Mouse (Mus musculus): ENCODE measurements around the gene Gpc6. TPM values are rescaled to one million over a fixed set of nuclear protein-coding genes. Genes with fewer than 3 reads are reported as not detected.
A peak's percentile ranks its signal among the peaks of the same experiment; 100 is the strongest.

The Gpc6 gene
- polyA plus RNA-seq, 1 experiment from 2014 or later, result 20.1 TPM

DNA sequence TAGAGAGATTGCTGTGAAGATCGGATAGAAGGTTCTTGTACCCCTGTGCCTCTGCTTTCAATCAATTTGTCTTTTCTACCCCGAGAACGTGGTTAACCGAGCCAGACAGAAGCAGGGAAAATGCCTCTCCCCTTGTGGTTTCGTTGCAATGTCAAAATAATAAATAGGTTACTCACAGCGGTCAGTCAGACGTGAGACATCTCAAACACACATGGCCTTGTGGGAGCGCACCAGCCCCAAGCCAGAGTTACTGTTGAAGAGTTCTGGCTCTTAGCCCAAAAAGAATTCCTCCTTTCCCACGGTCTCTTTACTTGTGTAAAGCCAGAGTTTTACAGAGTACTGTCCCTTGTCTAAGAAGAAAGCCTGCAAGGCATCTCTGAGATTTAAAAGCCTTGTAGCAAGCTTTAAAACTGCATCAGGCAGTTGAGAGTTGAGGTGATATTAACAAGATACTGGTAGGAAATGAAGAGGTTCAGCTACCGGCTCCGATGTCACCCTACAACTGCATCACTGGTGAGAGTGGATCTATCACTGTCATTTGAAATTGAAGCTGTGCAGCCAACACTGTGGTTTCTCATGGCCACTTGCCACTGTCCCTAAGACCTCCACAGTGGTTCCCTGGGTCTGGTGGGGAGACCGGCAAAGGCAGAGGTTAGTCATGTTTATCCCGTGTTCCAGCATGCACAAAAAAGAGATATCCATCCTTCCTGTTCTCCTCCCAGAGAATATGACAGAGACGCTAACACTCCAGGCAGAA is 916.9 kb downstream of the Gpc6 start:
- H3K4me3 ChIP-seq, result no peak overlapping the region
- H3K4me2 ChIP-seq, result no peak overlapping the region
- H3K27me3 ChIP-seq, result no peaks in the 10 kb centered on the region
- no peaks in the 10 kb centered on the region for H3K36me3 ChIP-seq
- no peaks in the 10 kb centered on the region for H3K9me3 ChIP-seq (replicated peaks)
- 58% methylated on average over 14 of the region's 14 CpGs for WGBS
- no peak; the same call in 1 of the 2 replicates for ATAC-seq (replicated peaks; ENCODE audit: insufficient number of reproducible peaks, insufficient read depth, low FRiP score, low read depth)
- no peak overlapping the region for H3K27ac ChIP-seq
- 0 out of 2 replicates have a peak, but pooled peaks cover 3% of the 10 kb centered on the region for H3K4me1 ChIP-seq (replicated peaks)
- no peak overlapping the region for H3K9ac ChIP-seq

DNA sequence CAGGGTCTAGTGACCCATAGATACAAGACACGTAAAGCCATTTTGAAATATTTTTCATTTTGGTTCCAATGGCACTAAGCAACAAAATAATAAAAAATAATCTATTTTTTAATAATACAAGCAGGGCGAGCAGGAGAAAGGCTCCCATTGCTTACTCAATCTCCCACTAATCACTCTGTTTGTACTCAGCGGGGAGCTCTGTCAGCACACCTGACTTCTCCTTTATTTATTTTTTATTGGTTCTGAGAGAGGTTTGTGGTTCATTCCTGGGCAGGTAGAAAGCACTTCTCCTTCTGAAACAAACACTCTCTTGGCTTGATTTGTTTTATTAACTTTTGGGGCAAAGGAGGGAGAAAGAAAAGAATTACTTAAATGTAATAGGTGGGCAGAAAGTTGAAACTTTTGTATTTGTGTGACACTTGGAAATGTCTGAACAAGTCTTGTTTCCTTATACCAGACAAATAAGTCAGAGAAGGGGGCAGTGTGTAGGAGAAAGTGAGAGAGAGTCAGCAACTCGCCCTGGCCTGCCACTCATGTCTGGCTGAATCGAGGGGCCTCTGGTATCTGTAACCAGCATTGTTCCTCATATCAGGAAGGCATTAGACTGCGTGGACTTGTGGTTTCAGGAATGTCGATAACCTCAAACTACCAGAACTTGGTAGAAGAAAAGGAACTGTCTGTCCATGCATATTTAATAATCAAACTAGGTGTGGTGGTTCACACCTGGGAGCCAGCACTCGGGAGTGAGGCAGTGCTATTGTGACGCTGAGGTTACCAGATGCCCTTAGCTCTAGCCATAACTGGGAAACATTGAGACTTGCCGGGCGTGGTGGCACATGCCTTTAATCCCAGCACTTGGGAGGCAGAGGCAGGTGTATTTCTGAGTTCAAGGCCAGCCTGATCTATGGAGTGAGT is 924.7 kb downstream of the Gpc6 start:
- Histone ChIP-seq H3K9ac (no peak overlapping the region), H3K36me3 (no peaks in the 10 kb centered on the region), H3K9me3 (replicated peaks) (no peaks in the 10 kb centered on the region), H3K4me3 (no peak overlapping the region), H3K27ac (no peak overlapping the region), H3K27me3 (no peaks in the 10 kb centered on the region), H3K4me1 (replicated peaks) (no peaks in the 10 kb centered on the region), H3K4me2 (no peak overlapping the region)
- ATAC-seq (replicated peaks; ENCODE audit: insufficient number of reproducible peaks, insufficient read depth, low FRiP score, low read depth), result no peak
- WGBS, result 63% methylated on average over 11 of the region's 11 CpGs

DNA sequence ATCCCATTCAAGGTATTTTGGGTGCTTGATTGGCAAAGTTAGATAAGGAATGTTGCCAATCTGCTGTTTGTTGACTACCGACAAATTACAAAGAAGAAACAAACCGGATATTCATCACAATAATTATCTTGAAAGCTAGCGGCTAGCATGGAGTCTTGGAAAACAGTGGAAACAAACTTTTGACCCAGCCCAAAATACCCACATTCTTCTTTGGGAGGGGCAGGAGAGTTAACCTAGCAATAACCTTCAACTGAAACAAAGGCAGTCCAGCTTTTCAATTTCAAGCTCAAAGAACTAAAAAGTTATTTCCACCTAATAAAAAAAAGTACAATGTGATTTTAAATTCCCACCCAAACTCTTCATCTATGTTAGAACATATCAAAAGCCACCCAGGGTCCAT is 927.2 kb downstream of the Gpc6 start:
- Histone ChIP-seq H3K9ac (no peak overlapping the region), H3K4me1 (replicated peaks) (no peaks in the 10 kb centered on the region), H3K9me3 (replicated peaks) (no peaks in the 10 kb centered on the region), H3K27ac (no peak overlapping the region), H3K4me3 (no peak overlapping the region), H3K36me3 (no peaks in the 10 kb centered on the region), H3K27me3 (no peaks in the 10 kb centered on the region), H3K4me2 (no peak overlapping the region)
- no peak for ATAC-seq (replicated peaks; ENCODE audit: insufficient number of reproducible peaks, insufficient read depth, low FRiP score, low read depth)
- WGBS, result 77% methylated on average over 3 of the region's 3 CpGs

DNA sequence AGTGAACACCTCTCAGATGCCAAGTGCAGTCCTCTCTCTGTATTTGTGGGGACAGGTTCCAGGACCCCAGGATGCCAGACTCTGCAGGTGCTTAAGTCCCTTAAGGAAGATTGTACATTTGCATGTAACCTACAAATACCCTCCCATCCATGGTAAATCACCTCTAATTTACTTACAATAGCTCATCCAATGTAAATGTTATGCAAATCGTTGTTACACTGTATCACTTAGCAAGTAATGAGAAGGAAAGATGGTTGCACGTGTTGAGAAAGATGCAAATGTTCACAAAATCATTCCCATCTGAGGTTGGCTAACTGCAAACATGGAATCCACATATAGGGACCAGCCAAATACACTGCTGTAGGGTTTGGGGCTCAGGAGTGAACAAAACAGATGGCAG is 927.7 kb downstream of the Gpc6 start:
- ATAC-seq (replicated peaks; ENCODE audit: insufficient number of reproducible peaks, insufficient read depth, low FRiP score, low read depth), result no peak
- no peaks in the 10 kb centered on the region for H3K4me1 ChIP-seq (replicated peaks)
- no peaks in the 10 kb centered on the region for H3K36me3 ChIP-seq
- no peak overlapping the region for H3K4me3 ChIP-seq
- no peak overlapping the region for H3K9ac ChIP-seq
- WGBS, result 81% methylated on average over 2 of the region's 2 CpGs
- no peak overlapping the region for H3K4me2 ChIP-seq
- no peaks in the 10 kb centered on the region for H3K9me3 ChIP-seq (replicated peaks)
- no peaks in the 10 kb centered on the region for H3K27me3 ChIP-seq
- H3K27ac ChIP-seq, result no peak overlapping the region

DNA sequence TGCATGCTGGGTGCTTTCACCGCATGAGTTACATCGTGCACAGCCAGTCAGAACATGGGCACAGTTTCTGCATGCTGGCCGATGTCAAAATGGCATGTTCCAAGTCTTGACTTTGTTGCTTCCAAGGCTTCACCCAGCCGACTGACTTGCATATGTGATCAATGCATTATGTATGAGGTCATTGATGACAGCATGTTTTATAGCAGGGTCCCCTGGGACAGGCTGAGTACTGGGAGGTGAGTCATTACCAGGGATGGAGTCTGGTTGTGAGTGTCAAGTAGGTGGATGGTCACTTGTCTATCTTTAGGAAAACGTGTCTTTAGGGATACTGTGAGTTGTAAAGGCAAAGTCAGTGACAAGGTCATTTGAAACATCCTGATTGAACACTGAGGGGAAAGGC is 929.4 kb downstream of the Gpc6 start:
- Histone ChIP-seq H3K9me3 (replicated peaks) (no peaks in the 10 kb centered on the region), H3K36me3 (no peaks in the 10 kb centered on the region), H3K4me2 (no peak overlapping the region), H3K27ac (no peak overlapping the region), H3K27me3 (no peaks in the 10 kb centered on the region), H3K4me3 (no peak overlapping the region), H3K4me1 (replicated peaks) (no peaks in the 10 kb centered on the region), H3K9ac (no peak overlapping the region)
- no peak for ATAC-seq (replicated peaks; ENCODE audit: insufficient number of reproducible peaks, insufficient read depth, low FRiP score, low read depth)
- 81% methylated on average over 5 of the region's 5 CpGs for WGBS

DNA sequence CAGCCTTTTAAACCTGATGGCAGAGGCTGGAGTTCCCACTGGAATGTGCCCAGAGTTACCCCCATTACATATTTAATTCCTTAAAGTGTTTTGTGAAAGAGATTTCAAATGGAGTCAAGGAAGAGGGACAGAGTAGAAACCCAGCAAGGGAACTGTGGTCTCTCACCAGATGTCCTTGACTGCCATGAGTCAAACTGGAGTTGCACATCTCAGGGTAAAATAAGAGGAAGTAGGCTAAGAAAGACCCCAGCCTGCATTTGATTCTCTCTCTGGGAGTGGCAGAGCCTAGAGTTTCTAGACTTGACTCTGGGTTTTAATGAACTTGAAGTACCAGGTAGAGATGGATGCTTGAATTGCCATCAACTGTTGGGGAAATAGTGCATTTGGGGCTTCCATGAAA is 946.2 kb downstream of the Gpc6 start:
- H3K9me3 ChIP-seq (replicated peaks), result no peaks in the 10 kb centered on the region
- no peak overlapping the region for H3K4me2 ChIP-seq
- H3K9ac ChIP-seq, result no peak overlapping the region
- no peaks in the 10 kb centered on the region for H3K27me3 ChIP-seq
- no peaks in the 10 kb centered on the region for H3K4me1 ChIP-seq (replicated peaks)
- H3K4me3 ChIP-seq, result no peak overlapping the region
- no peak overlapping the region for H3K27ac ChIP-seq
- H3K36me3 ChIP-seq, result no peaks in the 10 kb centered on the region
- ATAC-seq (replicated peaks; ENCODE audit: insufficient number of reproducible peaks, insufficient read depth, low FRiP score, low read depth), result no peak

DNA sequence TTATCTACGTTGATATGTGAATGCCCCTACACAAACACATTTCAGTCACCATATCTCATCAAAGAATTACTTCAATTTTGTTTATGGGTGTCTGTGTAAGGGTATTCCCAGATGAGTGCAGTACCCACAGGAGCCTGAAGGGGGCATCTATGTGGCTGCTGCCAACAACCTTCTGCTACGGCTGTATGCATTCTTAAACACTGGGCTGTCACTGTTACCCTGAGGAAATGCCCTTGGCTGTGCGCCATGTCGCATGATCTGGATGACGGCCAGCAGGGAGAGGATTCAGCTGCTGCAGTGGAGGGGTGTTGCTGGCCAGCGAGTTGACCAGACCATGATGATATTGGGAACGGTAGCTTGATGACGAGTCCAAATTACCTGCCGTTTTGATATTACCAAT is 954.2 kb downstream of the Gpc6 start:
- Histone ChIP-seq H3K9me3 (replicated peaks) (no peaks in the 10 kb centered on the region), H3K27me3 (no peaks in the 10 kb centered on the region), H3K4me1 (replicated peaks) (no peaks in the 10 kb centered on the region), H3K4me2 (no peak overlapping the region), H3K36me3 (no peaks in the 10 kb centered on the region), H3K27ac (no peak overlapping the region), H3K4me3 (no peak overlapping the region), H3K9ac (no peak overlapping the region)
- 67% methylated on average over 9 of the region's 9 CpGs for WGBS
- ATAC-seq (replicated peaks; ENCODE audit: insufficient number of reproducible peaks, insufficient read depth, low FRiP score, low read depth), result peak; percentile 62; the same call in 1 of the 2 replicates

DNA sequence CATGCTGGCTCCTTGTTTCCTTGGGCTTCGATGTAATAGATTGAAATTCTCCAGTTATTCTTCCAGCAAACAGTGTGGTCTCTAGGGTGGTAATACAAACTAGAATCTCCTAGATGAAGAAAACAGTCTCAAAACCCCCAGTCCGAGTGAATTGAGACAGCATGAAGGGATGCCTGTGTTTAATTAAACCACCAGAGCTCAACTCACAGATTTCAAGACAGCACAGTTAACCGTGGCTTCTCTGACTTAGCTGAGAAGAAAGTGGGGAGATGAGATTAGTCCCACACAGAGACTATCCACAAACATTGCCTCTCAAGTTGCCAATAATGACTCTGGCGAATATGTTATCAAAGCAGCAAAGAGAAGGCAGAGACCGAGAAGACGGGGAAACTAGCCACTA is 956.0 kb downstream of the Gpc6 start:
- 65% methylated on average over 6 of the region's 6 CpGs for WGBS
- H3K27ac ChIP-seq, result no peak overlapping the region
- H3K4me1 ChIP-seq (replicated peaks), result no peaks in the 10 kb centered on the region
- ATAC-seq (replicated peaks; ENCODE audit: insufficient number of reproducible peaks, insufficient read depth, low FRiP score, low read depth), result no peak
- no peaks in the 10 kb centered on the region for H3K36me3 ChIP-seq
- H3K4me3 ChIP-seq, result no peak overlapping the region
- no peaks in the 10 kb centered on the region for H3K27me3 ChIP-seq
- no peak overlapping the region for H3K4me2 ChIP-seq
- no peak overlapping the region for H3K9ac ChIP-seq
- H3K9me3 ChIP-seq (replicated peaks), result no peaks in the 10 kb centered on the region

DNA sequence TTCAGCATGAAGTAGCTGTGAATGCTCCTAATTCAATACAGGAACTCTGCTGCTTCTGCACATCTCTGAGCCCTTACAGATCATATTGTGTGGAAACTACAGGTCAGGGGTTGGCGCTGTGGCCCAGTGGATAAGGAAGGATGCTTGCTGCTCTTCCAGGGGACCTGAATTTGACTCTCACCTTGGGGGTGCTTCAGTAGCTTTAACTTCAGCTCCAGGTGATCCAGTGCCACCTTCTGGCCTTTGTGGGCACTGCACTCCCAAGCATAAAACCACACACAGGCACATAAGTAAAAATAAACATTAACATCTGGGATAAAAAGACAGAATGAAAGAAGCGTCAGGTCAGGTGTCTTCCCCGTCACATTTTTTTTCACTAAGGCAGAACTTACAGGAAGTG is 957.1 kb downstream of the Gpc6 start:
- H3K4me1 ChIP-seq (replicated peaks), result no peaks in the 10 kb centered on the region
- no peak for ATAC-seq (replicated peaks; ENCODE audit: insufficient number of reproducible peaks, insufficient read depth, low FRiP score, low read depth)
- H3K27ac ChIP-seq, result no peak overlapping the region
- H3K36me3 ChIP-seq, result no peaks in the 10 kb centered on the region
- H3K4me3 ChIP-seq, result no peak overlapping the region
- H3K27me3 ChIP-seq, result no peaks in the 10 kb centered on the region
- H3K9me3 ChIP-seq (replicated peaks), result no peaks in the 10 kb centered on the region
- no peak overlapping the region for H3K4me2 ChIP-seq
- no peak overlapping the region for H3K9ac ChIP-seq
- 59% methylated on average over 3 of the region's 3 CpGs for WGBS

DNA sequence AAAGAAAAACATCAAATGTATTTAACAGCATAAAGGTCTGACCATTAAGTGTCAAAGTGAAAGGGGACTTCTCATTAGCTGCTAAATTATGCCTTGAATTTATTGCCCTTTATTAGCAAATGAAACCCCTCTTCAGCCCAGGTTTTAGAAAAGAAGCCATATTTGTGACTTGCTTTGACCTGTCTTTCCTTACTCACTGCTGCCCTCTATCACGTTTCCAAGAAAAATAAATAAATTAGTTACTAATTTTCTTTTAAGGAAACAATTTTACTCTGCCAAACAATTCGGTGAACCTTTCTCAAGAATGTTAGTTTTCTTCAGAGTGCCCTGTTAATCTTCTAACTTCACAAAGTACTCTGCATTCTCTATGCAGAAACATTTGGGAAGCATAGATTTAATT is 964.5 kb downstream of the Gpc6 start:
- Histone ChIP-seq H3K4me2 (no peak overlapping the region), H3K36me3 (no peaks in the 10 kb centered on the region), H3K27me3 (no peaks in the 10 kb centered on the region), H3K9ac (no peak overlapping the region), H3K9me3 (replicated peaks) (no peaks in the 10 kb centered on the region), H3K4me1 (replicated peaks) (no peaks in the 10 kb centered on the region), H3K4me3 (no peak overlapping the region), H3K27ac (no peak overlapping the region)
- WGBS, result 56% methylated on average over 2 of the region's 2 CpGs
- no peak for ATAC-seq (replicated peaks; ENCODE audit: insufficient number of reproducible peaks, insufficient read depth, low FRiP score, low read depth)

DNA sequence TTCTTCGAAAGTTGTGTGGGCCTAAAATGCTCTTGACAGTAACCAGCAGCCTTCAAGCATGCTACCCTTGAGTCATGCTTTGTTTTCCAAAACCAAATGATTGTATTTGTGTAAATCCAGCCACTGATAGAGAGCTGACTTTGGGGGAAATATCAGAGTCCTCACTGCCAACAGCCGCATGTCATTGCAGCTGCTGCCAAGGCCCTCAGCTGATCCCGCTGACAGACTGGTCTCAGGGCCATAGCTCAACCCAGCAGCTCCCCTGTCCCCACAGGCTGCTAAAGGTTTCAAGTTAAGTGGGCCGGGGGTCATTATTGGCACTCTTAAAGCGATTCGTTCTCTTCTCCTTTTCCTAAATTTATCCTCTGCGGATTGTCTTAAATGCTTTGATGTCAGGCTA is 966.3 kb downstream of the Gpc6 start:
- WGBS, result 43% methylated on average over 7 of the region's 7 CpGs
- H3K27ac ChIP-seq, result no peak overlapping the region
- no peak overlapping the region for H3K4me3 ChIP-seq
- no peak overlapping the region for H3K9ac ChIP-seq
- no peaks in the 10 kb centered on the region for H3K9me3 ChIP-seq (replicated peaks)
- no peaks in the 10 kb centered on the region for H3K36me3 ChIP-seq
- H3K4me2 ChIP-seq, result no peak overlapping the region
- no peak for ATAC-seq (replicated peaks; ENCODE audit: insufficient number of reproducible peaks, insufficient read depth, low FRiP score, low read depth)
- no peaks in the 10 kb centered on the region for H3K27me3 ChIP-seq
- H3K4me1 ChIP-seq (replicated peaks), result no peaks in the 10 kb centered on the region
